Mouse (Mus musculus) gonadal fat pad, adult 2 months (tissue): ENCODE measurements around the gene Olfr1513. TPM values are rescaled to one million over a fixed set of nuclear protein-coding genes. Genes with fewer than 3 reads are reported as not detected.
"Not testable (repeated sequence)": the region's sequence is repeated elsewhere in the genome, so short reads cannot be mapped to it uniquely, and the experiment has no call there.

Source experiments
- DNase-seq: peaks from one replicate; pipeline ENCODE4 v3.0.0-alpha.2; 2012; ENCODE audit warnings: low read depth
- polyA plus RNA-seq: library from polyadenylated mRNA; depleted of rRNA; stranded (reverse); fragments of >200 nt; gene quantifications from 2 replicates; pipeline ENCODE4 v1.2.3, GENCODE M21; 2012; rRNA removed

Olfr1513 gene
- polyA plus RNA-seq, 1 experiment: not detected

- not testable (repeated sequence) for DNase-seq
Observed at GRCm38 (mm10) chr14:52310343-52310742, 45.9 kb downstream of the Olfr1513 start.

GRCm38 (mm10) chr14:52306100-52306499, 50.1 kb downstream of the Olfr1513 start:
- DNase-seq: no peak

- DNase-seq: peak; percentile 77
Observed at GRCm38 (mm10) chr14:52304644-52305271, 51.5 kb downstream of the Olfr1513 start, which contains the start of gene Mettl3. TSS of gene Mettl3 (minus strand) at chr14:52305128.

GRCm38 (mm10) chr14:52303517-52303916, 52.7 kb downstream of the Olfr1513 start:
- DNase-seq: not testable (repeated sequence)

Other genes starting within 250 kb of the Olfr1513 start
- gene Rpgrip1, start 245.7 kb downstream of the Olfr1513 start, polyA plus RNA-seq: 4.0 and 4.4 TPM in 2 replicates
- 9.6 and 13.1 TPM in 2 replicates for gene Supt16, start 159.0 kb downstream of the Olfr1513 start, polyA plus RNA-seq
- gene Chd8, start 98.6 kb downstream of the Olfr1513 start, polyA plus RNA-seq: 30.1 and 35.2 TPM in 2 replicates
- 30.5 and 38.7 TPM in 2 replicates for gene Tox4, start 77.3 kb downstream of the Olfr1513 start, polyA plus RNA-seq
- gene Rab2b, start 76.9 kb downstream of the Olfr1513 start, polyA plus RNA-seq: 11.4 TPM in 2 replicates
- 18.8 and 19.2 TPM in 2 replicates for gene Mettl3, start 51.3 kb downstream of the Olfr1513 start, polyA plus RNA-seq
- gene Sall2, start 27.6 kb downstream of the Olfr1513 start, polyA plus RNA-seq: 5.7 and 7.6 TPM in 2 replicates
- not detected in 2 replicates for gene Olfr1512, start 22.8 kb upstream of the Olfr1513 start, polyA plus RNA-seq
- not detected in 2 replicates for gene Olfr1511, start 41.0 kb upstream of the Olfr1513 start, polyA plus RNA-seq
- not detected in 2 replicates for gene Olfr1510, start 58.0 kb upstream of the Olfr1513 start, polyA plus RNA-seq
- gene Olfr1509, start 86.6 kb upstream of the Olfr1513 start, polyA plus RNA-seq: not detected in 2 replicates
- gene Olfr1508, start 111.1 kb upstream of the Olfr1513 start, polyA plus RNA-seq: not detected in 2 replicates
- gene Olfr1507, start 139.3 kb upstream of the Olfr1513 start, polyA plus RNA-seq: not detected in 2 replicates